Mouse (Mus musculus) spleen, adult 2 months (tissue): ENCODE measurements around the gene Pate2.

Source experiments
- CTCF ChIP-seq: fragments of 200-500 bp; IDR thresholded peaks from 2 replicates; pipeline ENCODE4 v1.5.1; 2011; ENCODE audit warnings: mild to moderate bottlenecking, inconsistent platforms; ENCODE audit not compliant: insufficient read depth, insufficient read length, insufficient replicate concordance; ENCODE audit errors: extremely low read depth
- POLR2A ChIP-seq: fragments of 200-500 bp; IDR thresholded peaks from 2 replicates; pipeline ENCODE4 v1.6.1; 2011; ENCODE audit warnings: low read depth, low read length, inconsistent platforms

- no peak for TF ChIP-seq POLR2A
- TF ChIP-seq CTCF = no peak
These were observed 40.9 kb upstream of the Pate2 start for GRCm38 (mm10) chr9:35529141-35529540.
